Mouse (Mus musculus): ENCODE results near the gene Ergic1.

The Ergic1 gene

GRCm38 (mm10) chr17:26537722-26538471 lies 23.4 kb upstream of the Ergic1 start:
- no peak for DNase-seq (ENCODE audit: low spot score)

- no peak for DNase-seq (ENCODE audit: low spot score)
Measured at GRCm38 (mm10) chr17:26540083-26540482, 21.2 kb upstream of the Ergic1 start.

- no peak for DNase-seq (ENCODE audit: low spot score)
Measured at GRCm38 (mm10) chr17:26544319-26544963, 16.8 kb upstream of the Ergic1 start.

- no peak for DNase-seq (ENCODE audit: low spot score)
Measured at GRCm38 (mm10) chr17:26547771-26548170, 13.5 kb upstream of the Ergic1 start.

GRCm38 (mm10) chr17:26548566-26548965 lies 12.7 kb upstream of the Ergic1 start:
- DNase-seq (ENCODE audit: low spot score) = no peak

GRCm38 (mm10) chr17:26549148-26549809 lies 12.0 kb upstream of the Ergic1 start:
- DNase-seq (ENCODE audit: low spot score) = no peak

GRCm38 (mm10) chr17:26551104-26551503 lies 10.2 kb upstream of the Ergic1 start:
- no peak for DNase-seq (ENCODE audit: low spot score)

- DNase-seq (ENCODE audit: low spot score) = no peak
Measured at GRCm38 (mm10) chr17:26553033-26553432, 8.3 kb upstream of the Ergic1 start.

- no peak for DNase-seq (ENCODE audit: low spot score)
Measured at GRCm38 (mm10) chr17:26560526-26561289, 581 bp upstream of the Ergic1 start.

GRCm38 (mm10) chr17:26561651-26562181 lies 427 bp downstream of the Ergic1 start, which contains the start of gene Dusp1:
Dusp1 (minus strand) TSS chr17:26562128.
- DNase-seq (ENCODE audit: low spot score) = no peak

- no peak for DNase-seq (ENCODE audit: low spot score)
Measured at GRCm38 (mm10) chr17:26562292-26562691, 1.0 kb downstream of the Ergic1 start.

- no peak for DNase-seq (ENCODE audit: low spot score)
Measured at GRCm38 (mm10) chr17:26563476-26563875, 2.2 kb downstream of the Ergic1 start.

GRCm38 (mm10) chr17:26564439-26564838 lies 3.1 kb downstream of the Ergic1 start:
- DNase-seq (ENCODE audit: low spot score) = no peak

- no peak for DNase-seq (ENCODE audit: low spot score)
Measured at GRCm38 (mm10) chr17:26567142-26567817, 6.0 kb downstream of the Ergic1 start.

- DNase-seq (ENCODE audit: low spot score) = no peak
Measured at GRCm38 (mm10) chr17:26567818-26568173, 6.5 kb downstream of the Ergic1 start.

- no peak for DNase-seq (ENCODE audit: low spot score)
Measured at GRCm38 (mm10) chr17:26569594-26570350, 8.5 kb downstream of the Ergic1 start.

- no peak for DNase-seq (ENCODE audit: low spot score)
Measured at GRCm38 (mm10) chr17:26570651-26571118, 9.4 kb downstream of the Ergic1 start.

- no peak for DNase-seq (ENCODE audit: low spot score)
Measured at GRCm38 (mm10) chr17:26571377-26571776, 10.1 kb downstream of the Ergic1 start.

GRCm38 (mm10) chr17:26572265-26572664 lies 11.0 kb downstream of the Ergic1 start:
- no peak for DNase-seq (ENCODE audit: low spot score)

- no peak for DNase-seq (ENCODE audit: low spot score)
Measured at GRCm38 (mm10) chr17:26574118-26574517, 12.8 kb downstream of the Ergic1 start.

- DNase-seq (ENCODE audit: low spot score) = no peak
Measured at GRCm38 (mm10) chr17:26574701-26575100, 13.4 kb downstream of the Ergic1 start.
